Mouse (Mus musculus) midbrain, embryonic 16.5 days (tissue): ENCODE measurements around the gene Trnp1. TPM values are rescaled to one million over a fixed set of nuclear protein-coding genes. Genes with fewer than 3 reads are reported as not detected.

Experiments
- ATAC-seq: fragments of 200-750 bp; cut with Nextera tagmentation; 2 replicates; pipeline ENCODE4 v1.8.0; 2017; ENCODE audit warnings: moderate TSS enrichment
- H3K27ac ChIP-seq: fragments of 300-500 bp; sonication (generic); 2 replicates; pipeline ENCODE4 v1.5.1; 2014; ENCODE audit warnings: mild to moderate bottlenecking, low read length, mixed read lengths
- H3K27me3 ChIP-seq: fragments of 300-500 bp; sonication (generic); 2 replicates; pipeline ENCODE4 v1.6.1; 2014; ENCODE audit warnings: low read depth, low read length, mixed read lengths; ENCODE audit not compliant: control insufficient read depth, insufficient read depth
- H3K36me3 ChIP-seq: fragments of 300-500 bp; sonication (generic); 2 replicates; pipeline ENCODE4 v1.6.1; 2014; ENCODE audit warnings: mild to moderate bottlenecking, low read length, moderate library complexity, mixed read lengths; ENCODE audit not compliant: control insufficient read depth, insufficient read depth
- H3K4me1 ChIP-seq: fragments of 300-500 bp; sonication (generic); 2 replicates; pipeline ENCODE4 v1.6.1; 2014; ENCODE audit warnings: mild to moderate bottlenecking, low read length, mixed read lengths; ENCODE audit not compliant: control insufficient read depth, insufficient read depth
- H3K4me2 ChIP-seq: fragments of 300-500 bp; sonication (generic); 2 replicates; pipeline ENCODE4 v1.6.1; 2014; ENCODE audit warnings: mild to moderate bottlenecking, low read length, mixed read lengths
- H3K4me3 ChIP-seq: fragments of 300-500 bp; sonication (generic); 2 replicates; pipeline ENCODE4 v1.5.1; 2014; ENCODE audit warnings: low read depth, mild to moderate bottlenecking, low read length, moderate library complexity, mixed read lengths
- H3K9ac ChIP-seq: fragments of 300-500 bp; sonication (generic); 2 replicates; pipeline ENCODE4 v1.6.1; 2014; ENCODE audit warnings: low read depth, low read length, mixed read lengths
- H3K9me3 ChIP-seq: fragments of 300-500 bp; sonication (generic); replicated peaks from 2 replicates; pipeline ENCODE4 v1.6.1; 2014; ENCODE audit warnings: mild to moderate bottlenecking, low read length, mixed read lengths; ENCODE audit not compliant: control insufficient read depth, poor library complexity, severe bottlenecking
- WGBS: fragments of 180-500 bp; shearing (Covaris S2); extraction: QIAGEN DNeasy Blood & Tissue Kit; methylation state at CpG from one replicate; pipeline ENCODE4 v1.1.7; 2014; 5-methylcytosine and 5-hydroxymethylcytosine counted together
- polyA plus RNA-seq: library from polyadenylated mRNA; unstranded; fragments of >200 nt; fragmentation: Nextera tagmentation; extraction: Ambion mirVana; gene quantifications from 2 replicates; pipeline ENCODE4 v1.2.1, GENCODE M21; 2015

Trnp1 gene
- polyA plus RNA-seq, 1 experiment from 2014 or later: 8.2 TPM

- 66% methylated on average over 3 of the region's 3 CpGs for WGBS
- H3K36me3 ChIP-seq: no peaks in the 10 kb centered on the region
- no peaks in the 10 kb centered on the region for H3K9me3 ChIP-seq
- H3K4me3 ChIP-seq: no peak overlapping the region
- ATAC-seq: no peak
- no peaks in the 10 kb centered on the region for H3K27me3 ChIP-seq
- no peaks in the 10 kb centered on the region for H3K4me1 ChIP-seq
- H3K9ac ChIP-seq: no peak overlapping the region
- no peak overlapping the region for H3K4me2 ChIP-seq
- H3K27ac ChIP-seq: no peak overlapping the region
Measured at GRCm38 (mm10) chr4:133458044-133458443, 40.3 kb downstream of the Trnp1 start.

GRCm38 (mm10) chr4:133452433-133452832 lies 45.9 kb downstream of the Trnp1 start:
- WGBS: 75% methylated on average over 6 of the region's 7 CpGs
- Histone ChIP-seq H3K27me3 (no peaks in the 10 kb centered on the region), H3K9me3 (no peaks in the 10 kb centered on the region), H3K36me3 (no peaks in the 10 kb centered on the region), H3K27ac (no peak overlapping the region), H3K4me1 (no peaks in the 10 kb centered on the region), H3K9ac (no peak overlapping the region), H3K4me3 (no peak overlapping the region), H3K4me2 (no peak overlapping the region)
- ATAC-seq: no peak

DNA sequence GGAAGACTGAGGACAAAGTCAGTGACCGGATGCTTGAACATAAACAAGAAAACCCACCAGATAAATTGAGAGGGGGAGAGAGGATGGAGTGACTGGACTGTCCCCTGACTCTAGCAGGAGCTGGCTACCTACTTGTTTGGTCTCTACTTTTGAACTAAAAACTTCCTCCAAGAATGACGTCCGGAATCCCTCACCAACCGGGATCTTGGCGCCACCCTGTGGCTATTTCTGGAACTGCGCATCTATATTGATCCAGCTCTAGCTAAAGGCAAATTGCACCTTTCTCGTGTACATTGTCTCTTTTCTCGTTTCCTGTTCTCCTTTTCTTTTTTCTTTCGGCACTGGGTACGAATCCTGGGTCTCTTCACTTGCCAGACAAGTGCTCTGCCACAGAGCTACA lies 46.8 kb downstream of the Trnp1 start:
- Histone ChIP-seq H3K9ac (no peak overlapping the region), H3K9me3 (no peaks in the 10 kb centered on the region), H3K4me2 (no peak overlapping the region), H3K4me1 (no peaks in the 10 kb centered on the region), H3K27me3 (no peaks in the 10 kb centered on the region), H3K4me3 (no peak overlapping the region), H3K27ac (no peak overlapping the region), H3K36me3 (no peaks in the 10 kb centered on the region)
- no peak for ATAC-seq
- WGBS: 9% methylated on average over 10 of the region's 10 CpGs

DNA sequence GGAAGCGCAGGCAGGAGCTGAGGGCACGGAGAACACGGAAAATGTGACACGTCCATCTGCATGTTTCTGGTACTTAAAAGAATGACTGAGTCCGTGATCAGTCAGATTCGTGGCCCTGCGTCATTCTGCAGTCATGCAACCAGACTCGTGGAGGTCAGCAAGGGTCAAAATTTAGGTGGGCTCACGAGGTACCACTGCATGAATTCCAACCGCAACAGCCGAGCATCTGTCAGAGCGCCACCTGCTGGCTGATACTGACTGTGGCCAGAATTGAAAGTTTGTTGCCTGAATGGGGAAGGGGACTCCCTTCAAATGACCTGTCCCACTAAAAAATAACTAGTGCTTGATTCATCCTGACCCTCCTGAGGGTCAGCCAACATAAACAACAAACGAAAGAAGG lies 48.6 kb downstream of the Trnp1 start:
- no peaks in the 10 kb centered on the region for H3K36me3 ChIP-seq
- no peaks in the 10 kb centered on the region for H3K4me1 ChIP-seq
- H3K9me3 ChIP-seq: no peaks in the 10 kb centered on the region
- no peak overlapping the region for H3K27ac ChIP-seq
- no peaks in the 10 kb centered on the region for H3K27me3 ChIP-seq
- H3K4me3 ChIP-seq: no peak overlapping the region
- ATAC-seq: no peak
- peak overlapping the region; percentile 27; the same call in 1 of the 2 replicates for H3K4me2 ChIP-seq
- WGBS: 16% methylated on average over 13 of the region's 13 CpGs
- 0 out of 2 replicates have a peak overlapping the region, but pooled peaks have one; percentile 2 for H3K9ac ChIP-seq

GRCm38 (mm10) chr4:133448708-133449388 lies 49.5 kb downstream of the Trnp1 start:
- Histone ChIP-seq H3K36me3 (no peaks in the 10 kb centered on the region), H3K9me3 (no peaks in the 10 kb centered on the region), H3K9ac (no peak overlapping the region), H3K27me3 (no peaks in the 10 kb centered on the region), H3K4me2 (no peak overlapping the region), H3K4me3 (no peak overlapping the region), H3K4me1 (no peaks in the 10 kb centered on the region), H3K27ac (no peak overlapping the region)
- no peak for ATAC-seq
- WGBS: 66% methylated on average over 8 of the region's 8 CpGs

GRCm38 (mm10) chr4:133447967-133448366 lies 50.4 kb downstream of the Trnp1 start:
- Histone ChIP-seq H3K9me3 (no peaks in the 10 kb centered on the region), H3K9ac (no peak overlapping the region), H3K27me3 (no peaks in the 10 kb centered on the region), H3K36me3 (no peaks in the 10 kb centered on the region), H3K4me1 (no peaks in the 10 kb centered on the region), H3K4me3 (no peak overlapping the region), H3K27ac (no peak overlapping the region), H3K4me2 (no peak overlapping the region)
- 76% methylated on average over 11 of the region's 11 CpGs for WGBS
- no peak for ATAC-seq

GRCm38 (mm10) chr4:133447366-133447765 lies 51.0 kb downstream of the Trnp1 start:
- H3K4me2 ChIP-seq: no peak overlapping the region
- 64% methylated on average over 5 of the region's 5 CpGs for WGBS
- H3K4me3 ChIP-seq: no peak overlapping the region
- H3K36me3 ChIP-seq: no peaks in the 10 kb centered on the region
- no peaks in the 10 kb centered on the region for H3K27me3 ChIP-seq
- no peak overlapping the region for H3K9ac ChIP-seq
- ATAC-seq: no peak
- H3K4me1 ChIP-seq: no peaks in the 10 kb centered on the region
- no peak overlapping the region for H3K27ac ChIP-seq
- no peaks in the 10 kb centered on the region for H3K9me3 ChIP-seq

DNA sequence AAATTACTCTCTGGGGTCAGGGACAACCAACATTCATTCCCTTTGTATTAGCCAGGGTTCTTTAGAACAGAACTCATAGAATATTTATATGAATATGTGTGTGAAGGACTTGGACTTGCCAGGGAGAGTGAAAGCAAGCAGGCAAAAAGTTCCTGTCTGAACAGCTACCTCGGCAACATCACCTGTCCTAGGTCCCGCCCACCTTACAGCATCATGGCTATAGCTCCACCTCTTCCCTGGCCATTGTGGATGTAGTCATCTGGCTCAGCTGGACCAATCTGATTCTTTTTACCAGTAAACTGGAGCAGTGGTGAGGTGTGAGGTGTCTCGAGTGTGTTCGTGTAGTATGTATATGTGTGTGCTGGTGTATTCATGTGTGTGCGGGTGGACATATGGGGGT lies 52.6 kb downstream of the Trnp1 start:
- Histone ChIP-seq H3K36me3 (no peaks in the 10 kb centered on the region), H3K9me3 (no peaks in the 10 kb centered on the region), H3K27me3 (no peaks in the 10 kb centered on the region), H3K4me1 (no peaks in the 10 kb centered on the region; the same call in 1 of the 2 replicates), H3K9ac (no peak overlapping the region), H3K27ac (no peak overlapping the region), H3K4me2 (no peak overlapping the region), H3K4me3 (no peak overlapping the region)
- 92% methylated on average over 5 of the region's 5 CpGs for WGBS
- no peak for ATAC-seq

DNA sequence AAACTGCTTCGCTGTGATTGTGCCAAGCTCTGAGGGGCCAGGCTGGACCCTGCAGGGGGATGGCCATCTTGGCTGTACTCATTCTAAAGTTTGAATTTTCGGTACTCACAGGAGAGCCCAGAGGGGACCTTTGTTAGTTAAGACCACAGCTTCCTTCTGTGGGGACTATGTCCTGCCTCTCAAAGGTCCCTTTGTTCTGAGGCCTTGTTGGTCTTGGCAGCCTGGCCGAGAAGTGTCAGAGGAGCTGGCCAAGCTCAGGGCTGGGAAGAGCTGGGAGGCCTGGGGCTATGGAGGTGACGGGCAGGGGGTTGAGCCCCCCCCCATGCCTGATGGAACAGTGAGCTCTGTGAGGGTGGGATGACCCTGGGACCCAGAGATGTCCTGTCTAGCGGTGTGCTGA lies 55.3 kb downstream of the Trnp1 start:
- Histone ChIP-seq H3K4me2 (no peak overlapping the region), H3K9me3 (no peaks in the 10 kb centered on the region), H3K27me3 (no peaks in the 10 kb centered on the region), H3K27ac (peak overlapping the region; percentile 29; the same call in 1 of the 2 replicates), H3K9ac (no peak overlapping the region), H3K4me3 (no peak overlapping the region), H3K4me1 (peaks cover 18% of the 10 kb centered on the region), H3K36me3 (no peaks in the 10 kb centered on the region)
- WGBS: 48% methylated on average over 5 of the region's 5 CpGs
- no peak; the same call in 1 of the 2 replicates for ATAC-seq
